In genomic region chr11:68531066-68531806, GRCm38 (mm10) we compare ENCODE assay signal across 8 mouse cellular contexts. TPM values are rescaled to one million over a fixed set of nuclear protein-coding genes. Genes with fewer than 3 reads are reported as not detected.
A peak's percentile ranks its signal among the peaks of the same experiment; 100 is the strongest.
DNase-seq lines count a peak whose midpoint lies in the region; ATAC-seq and TF ChIP-seq lines count a peak whose summit lies in the region.

No protein-coding gene starts in this region.

- no peak for TF ChIP-seq CTCF in Patski (IDR thresholded peaks at IDR 0.05)
- TF ChIP-seq CTCF in small intestine, adult 2 months (IDR thresholded peaks at IDR 0.05; ENCODE audit: extremely low read depth, insufficient read length, insufficient replicate concordance, low read depth, low read length), result 0 out of 2 replicates have a peak, but pooled peaks have one; percentile 27

- in situ Hi-C loops in Patski (cut with MboI; ENCODE audit: low pct_unique_long_range_greater_than_20kb), result no loop called here

- POLR2A ChIA-PET in Patski (lab: Charles Lee), result interaction anchor here (0.5 kb wide), 1 partner anchor 284 kb away, joined by 3 read pairs; no protein-coding TSS in a partner anchor

- TF ChIP-seq POLR2A in small intestine, adult 2 months (IDR thresholded peaks at IDR 0.05; ENCODE audit: low read depth, low read length), result no peak

- no peak for ATAC-seq in kidney, embryonic 14.5 days (ENCODE audit: low FRiP score, low TSS enrichment)
- ATAC-seq in Patski, result peak; percentile 32
- ATAC-seq in common myeloid progenitor, adult 5-6 weeks (replicated peaks; ENCODE audit: low read depth, poor library complexity, severe bottlenecking), result peak; percentile 57
- no peak for ATAC-seq in monocyte, adult 5-6 weeks (replicated peaks; ENCODE audit: insufficient number of reproducible peaks, low FRiP score, low TSS enrichment, poor library complexity, severe bottlenecking)

- no peaks in the 10 kb centered on the region for H3K9me3 ChIP-seq in kidney, embryonic 14.5 days (ENCODE audit: control insufficient read depth, low read length)
- no peaks in the 10 kb centered on the region for H3K9me3 ChIP-seq in limb, embryonic 10.5 days (replicated peaks)

- CTCF ChIA-PET in Patski (lab: Charles Lee), result no interaction called here

- no peaks in the 10 kb centered on the region for H3K36me3 ChIP-seq in kidney, embryonic 14.5 days (ENCODE audit: control insufficient read depth, insufficient read depth, low read length)
- H3K36me3 ChIP-seq in limb, embryonic 10.5 days, result no peaks in the 10 kb centered on the region
- no peaks in the 10 kb centered on the region for H3K36me3 ChIP-seq in small intestine, adult 2 months (ENCODE audit: control insufficient read depth, insufficient read depth, low read length)

- H3K4me2 ChIP-seq in kidney, embryonic 14.5 days (replicated peaks; ENCODE audit: low read depth, low read length), result no peak overlapping the region

- H3K27me3 ChIP-seq in kidney, embryonic 14.5 days (ENCODE audit: control insufficient read depth, insufficient read depth, low read length), result no peaks in the 10 kb centered on the region
- H3K27me3 ChIP-seq in Patski, result peaks cover 18% of the 10 kb centered on the region
- peaks cover 17% of the 10 kb centered on the region; the same call in 1 of the 2 replicates for H3K27me3 ChIP-seq in limb, embryonic 10.5 days (ENCODE audit: low read depth, poor library complexity, severe bottlenecking)
- no peaks in the 10 kb centered on the region; the same call in 1 of the 2 replicates for H3K27me3 ChIP-seq in small intestine, adult 2 months (ENCODE audit: control insufficient read depth, insufficient read depth, low read length)

- no peak overlapping the region for H3K9ac ChIP-seq in kidney, embryonic 14.5 days (ENCODE audit: low read depth, low read length)

- DNase-seq in kidney, adult 18-20 months, result peak; percentile 22
- no peak for DNase-seq in Patski (ENCODE audit: low read depth, low spot score)
- peak; percentile 77 for DNase-seq in heart, postnatal 4 days
- DNase-seq in limb, embryonic 10.5 days (ENCODE audit: low spot score), result peak; percentile 46

- WGBS in kidney, embryonic 14.5 days, result 25% methylated on average over 16 of the region's 16 CpGs
- WGBS in limb, embryonic 10.5 days, result 23% methylated on average over 16 of the region's 16 CpGs
- WGBS in small intestine, adult 2 months, result 22% methylated on average over 16 of the region's 16 CpGs

- H3K4me3 ChIP-seq in kidney, embryonic 14.5 days (ENCODE audit: low read length), result no peak overlapping the region
- H3K4me3 ChIP-seq in limb, embryonic 10.5 days, result no peak overlapping the region
- H3K4me3 ChIP-seq in small intestine, adult 2 months (ENCODE audit: low read depth, low read length), result no peak overlapping the region

- H3K27ac ChIP-seq in kidney, embryonic 14.5 days (ENCODE audit: low read depth, low read length), result no peak overlapping the region
- H3K27ac ChIP-seq in limb, embryonic 10.5 days, result no peak overlapping the region
- H3K27ac ChIP-seq in small intestine, adult 2 months (ENCODE audit: insufficient read depth, low read depth, low read length), result no peak overlapping the region

- H3K4me1 ChIP-seq in kidney, embryonic 14.5 days (ENCODE audit: control insufficient read depth, insufficient read depth, low read length), result no peaks in the 10 kb centered on the region
- peaks cover 5% of the 10 kb centered on the region; the same call in 1 of the 2 replicates for H3K4me1 ChIP-seq in limb, embryonic 10.5 days
- no peaks in the 10 kb centered on the region for H3K4me1 ChIP-seq in small intestine, adult 2 months (ENCODE audit: control insufficient read depth, insufficient read depth, insufficient read length, low read length)

RNA-seq across cellular contexts. Expression of gene Mfsd6l, which starts 24.8 kb away (rescaled TPM):
- 1.0 and 1.4 TPM in 2 replicates for polyA plus RNA-seq in kidney, embryonic 14.5 days (2014; fragmentation: Nextera tagmentation; extraction: Ambion mirVana)
- 0.08 TPM for polyA plus RNA-seq in Patski (2021)
- 0.53 TPM in 1 of 2 replicates, not detected in the other for total RNA-seq in common myeloid progenitor, adult 5-6 weeks (2017)
- under 1 TPM; 0.36 to 0.60 TPM for total RNA-seq in heart, postnatal 4 days (2021)
- polyA plus RNA-seq in limb, embryonic 10.5 days (2016; fragmentation: Nextera tagmentation; extraction: Ambion mirVana), result 0.11 and 0.16 TPM in 2 replicates
- 6.9 and 20.4 TPM in 2 replicates for polyA plus RNA-seq in small intestine, adult 2 months (2012; rRNA removed)
- total RNA-seq in monocyte, adult 5-6 weeks (2017), result 0.11 to 1.2 TPM (median 0.48 TPM) in 3 replicates

RNA-seq across cellular contexts. Expression of gene Pik3r6, which starts 28.4 kb away (rescaled TPM):
- 2.3 and 3.7 TPM in 2 replicates for polyA plus RNA-seq in kidney, embryonic 14.5 days (2014; fragmentation: Nextera tagmentation; extraction: Ambion mirVana)
- polyA plus RNA-seq in Patski (2021), result 1.5 TPM
- total RNA-seq in common myeloid progenitor, adult 5-6 weeks (2017), result 0.53 and 2.6 TPM in 2 replicates
- total RNA-seq in heart, postnatal 4 days (2021), result 1 to 10 TPM; 5.0 to 6.1 TPM
- polyA plus RNA-seq in limb, embryonic 10.5 days (2016; fragmentation: Nextera tagmentation; extraction: Ambion mirVana), result 1.9 and 2.7 TPM in 2 replicates
- polyA plus RNA-seq in small intestine, adult 2 months (2012; rRNA removed), result 1.6 and 2.1 TPM in 2 replicates
- 12.6 to 14.2 TPM (median 13.9 TPM) in 3 replicates for total RNA-seq in monocyte, adult 5-6 weeks (2017)

RNA-seq across cellular contexts. Expression of gene Ccdc42, which starts 55.6 kb away (rescaled TPM):
- polyA plus RNA-seq in kidney, embryonic 14.5 days (2014; fragmentation: Nextera tagmentation; extraction: Ambion mirVana), result 2.5 and 3.0 TPM in 2 replicates
- not detected for polyA plus RNA-seq in Patski (2021)
- total RNA-seq in common myeloid progenitor, adult 5-6 weeks (2017), result not detected in 2 replicates
- under 1 TPM in 1 of 2 experiments, not detected in 1; 0.25 TPM for total RNA-seq in heart, postnatal 4 days (2021)
- polyA plus RNA-seq in limb, embryonic 10.5 days (2016; fragmentation: Nextera tagmentation; extraction: Ambion mirVana), result 0.64 and 0.89 TPM in 2 replicates
- 0.20 and 1.6 TPM in 2 replicates for polyA plus RNA-seq in small intestine, adult 2 months (2012; rRNA removed)
- 0.96 TPM in 1 of 3 replicates, not detected in the others for total RNA-seq in monocyte, adult 5-6 weeks (2017)

Comparison
In these comparisons a context has a peak if more than half of its experiments do, and no peak if none do; other contexts are left out.
1. ATAC-seq: peak in Patski (single experiment) and common myeloid progenitor, adult 5-6 weeks (single experiment); none in kidney, embryonic 14.5 days (single experiment) and monocyte, adult 5-6 weeks (single experiment).